Mouse (Mus musculus) lung, adult 2 months (tissue): Measurements from ENCODE around the gene Rnf11.

Source experiments
- CTCF ChIP-seq: fragments of 200-500 bp; IDR thresholded peaks from 2 replicates; pipeline ENCODE4 v1.5.1; 2011; ENCODE audit warnings: mild to moderate bottlenecking, low read length, control low read depth; ENCODE audit not compliant: insufficient read depth
- POLR2A ChIP-seq: fragments of 200-500 bp; IDR thresholded peaks from 2 replicates; pipeline ENCODE4 v1.6.1; 2011; ENCODE audit warnings: low read depth, mild to moderate bottlenecking, control low read depth, low read length, borderline replicate concordance; ENCODE audit errors: extremely low read depth

DNA sequence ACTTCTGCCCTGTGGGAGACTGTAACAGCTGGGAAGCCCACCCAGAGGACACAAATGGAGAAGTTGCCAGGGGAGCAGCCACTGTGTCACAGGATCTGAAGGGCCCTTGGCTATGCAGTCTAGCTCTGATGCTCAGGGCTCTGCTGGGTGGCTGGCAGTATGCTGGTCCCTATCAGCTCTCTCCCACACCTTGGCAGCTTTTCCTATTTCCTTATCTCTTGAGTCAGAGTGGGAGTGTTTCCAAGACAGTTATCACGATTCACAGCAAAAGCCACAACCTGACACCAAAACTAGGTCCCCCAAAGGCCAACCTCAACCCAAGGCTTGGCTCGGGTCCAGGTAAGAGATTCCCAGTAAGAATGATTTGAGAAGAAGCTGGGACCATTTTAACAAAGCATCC, 39.1 kb downstream of the Rnf11 start:
- TF ChIP-seq CTCF (no peak), POLR2A (no peak)
